Mouse (Mus musculus) kidney, embryonic 14.5 days (tissue): ENCODE results near the gene Egln1. TPM values are rescaled to one million over a fixed set of nuclear protein-coding genes. Genes with fewer than 3 reads are reported as not detected.

Source experiments
- ATAC-seq: fragments of 200-750 bp; cut with Nextera tagmentation; 2 replicates; pipeline ENCODE4 v1.8.0; 2017; ENCODE audit warnings: moderate number of reproducible peaks, mild to moderate bottlenecking, moderate TSS enrichment, moderate library complexity; ENCODE audit not compliant: low FRiP score, low TSS enrichment
- H3K27ac ChIP-seq: fragments of 300-500 bp; sonication (generic); 2 replicates; pipeline ENCODE4 v1.5.1; 2014; ENCODE audit warnings: low read depth, mild to moderate bottlenecking, low read length, moderate library complexity, mixed read lengths
- H3K27me3 ChIP-seq: fragments of 300-500 bp; sonication (generic); 2 replicates; pipeline ENCODE4 v1.6.1; 2014; ENCODE audit warnings: mild to moderate bottlenecking, low read length; ENCODE audit not compliant: control insufficient read depth, insufficient read depth
- H3K36me3 ChIP-seq: fragments of 300-500 bp; sonication (generic); 2 replicates; pipeline ENCODE4 v1.6.1; 2014; ENCODE audit warnings: low read length, mixed read lengths; ENCODE audit not compliant: control insufficient read depth, insufficient read depth
- H3K4me1 ChIP-seq: fragments of 300-500 bp; sonication (generic); 2 replicates; pipeline ENCODE4 v1.6.1; 2014; ENCODE audit warnings: low read length, mixed read lengths; ENCODE audit not compliant: control insufficient read depth, insufficient read depth
- H3K4me2 ChIP-seq: fragments of 300-500 bp; sonication (generic); replicated peaks from 2 replicates; pipeline ENCODE4 v1.6.1; 2014; ENCODE audit warnings: low read depth, mild to moderate bottlenecking, low read length
- H3K4me3 ChIP-seq: fragments of 300-500 bp; sonication (generic); 2 replicates; pipeline ENCODE4 v1.5.1; 2014; ENCODE audit warnings: mild to moderate bottlenecking, low read length
- H3K9ac ChIP-seq: fragments of 300-500 bp; sonication (generic); 2 replicates; pipeline ENCODE4 v1.6.1; 2014; ENCODE audit warnings: low read depth, mild to moderate bottlenecking, low read length, moderate library complexity
- H3K9me3 ChIP-seq: fragments of 300-500 bp; sonication (generic); 2 replicates; pipeline ENCODE4 v1.6.1; 2016; ENCODE audit warnings: low read length; ENCODE audit not compliant: control insufficient read depth
- WGBS: fragments of 180-500 bp; shearing (Covaris S2); extraction: QIAGEN DNeasy Blood & Tissue Kit; methylation state at CpG from one replicate; pipeline ENCODE4 v1.1.7; 2014; 5-methylcytosine and 5-hydroxymethylcytosine counted together
- polyA plus RNA-seq: library from polyadenylated mRNA; unstranded; fragments of >200 nt; fragmentation: Nextera tagmentation; extraction: Ambion mirVana; gene quantifications from 2 replicates; pipeline ENCODE4 v1.2.1, GENCODE M21; 2014

Egln1 gene
- polyA plus RNA-seq, 1 experiment from 2014 or later, result 15.8 TPM

GRCm38 (mm10) chr8:124973221-124973620 lies 24.1 kb upstream of the Egln1 start:
- no peak for ATAC-seq
- H3K27me3 ChIP-seq, result no peaks in the 10 kb centered on the region; the same call in 1 of the 2 replicates
- no peaks in the 10 kb centered on the region for H3K36me3 ChIP-seq
- H3K4me1 ChIP-seq, result 0 out of 2 replicates have a peak, but pooled peaks cover 4% of the 10 kb centered on the region
- WGBS, result 71% methylated on average over 8 of the region's 8 CpGs
- H3K27ac ChIP-seq, result no peak overlapping the region
- no peak overlapping the region for H3K4me3 ChIP-seq
- H3K9me3 ChIP-seq, result peaks cover 3% of the 10 kb centered on the region; the same call in 1 of the 2 replicates
- no peak overlapping the region for H3K9ac ChIP-seq
- no peak overlapping the region for H3K4me2 ChIP-seq

GRCm38 (mm10) chr8:124970312-124970933 lies 21.3 kb upstream of the Egln1 start:
- no peak overlapping the region for H3K4me3 ChIP-seq
- no peak overlapping the region for H3K27ac ChIP-seq
- H3K36me3 ChIP-seq, result no peaks in the 10 kb centered on the region
- H3K27me3 ChIP-seq, result no peaks in the 10 kb centered on the region; the same call in 1 of the 2 replicates
- H3K4me2 ChIP-seq, result no peak overlapping the region
- no peak overlapping the region for H3K9ac ChIP-seq
- 70% methylated on average over 6 of the region's 6 CpGs for WGBS
- ATAC-seq, result no peak
- H3K4me1 ChIP-seq, result 0 out of 2 replicates have a peak, but pooled peaks cover 4% of the 10 kb centered on the region
- H3K9me3 ChIP-seq, result peaks cover 3% of the 10 kb centered on the region; the same call in 1 of the 2 replicates

- H3K9me3 ChIP-seq, result no peaks in the 10 kb centered on the region
- 85% methylated on average over 8 of the region's 8 CpGs for WGBS
- H3K4me1 ChIP-seq, result 0 out of 2 replicates have a peak, but pooled peaks cover 6% of the 10 kb centered on the region
- no peak overlapping the region for H3K9ac ChIP-seq
- ATAC-seq, result no peak
- H3K4me3 ChIP-seq, result no peak overlapping the region
- H3K27me3 ChIP-seq, result no peaks in the 10 kb centered on the region; the same call in 1 of the 2 replicates
- no peak overlapping the region for H3K27ac ChIP-seq
- no peaks in the 10 kb centered on the region for H3K36me3 ChIP-seq
- no peak overlapping the region for H3K4me2 ChIP-seq
Measured at GRCm38 (mm10) chr8:124964966-124965365, 15.8 kb upstream of the Egln1 start.

- WGBS, result 92% methylated on average over 5 of the region's 5 CpGs
- ATAC-seq, result no peak
- Histone ChIP-seq H3K4me2 (no peak overlapping the region), H3K27me3 (no peaks in the 10 kb centered on the region), H3K27ac (no peak overlapping the region), H3K4me1 (0 out of 2 replicates have a peak, but pooled peaks cover 2% of the 10 kb centered on the region), H3K9ac (no peak overlapping the region), H3K4me3 (no peak overlapping the region), H3K9me3 (no peaks in the 10 kb centered on the region), H3K36me3 (no peaks in the 10 kb centered on the region)
Measured at GRCm38 (mm10) chr8:124963246-124963645, 14.1 kb upstream of the Egln1 start.

- H3K4me3 ChIP-seq, result no peak overlapping the region
- 0 out of 2 replicates have a peak, but pooled peaks cover 2% of the 10 kb centered on the region for H3K4me1 ChIP-seq
- no peaks in the 10 kb centered on the region for H3K36me3 ChIP-seq
- no peak overlapping the region for H3K9ac ChIP-seq
- no peak overlapping the region for H3K27ac ChIP-seq
- no peak overlapping the region for H3K4me2 ChIP-seq
- H3K9me3 ChIP-seq, result no peaks in the 10 kb centered on the region
- no peaks in the 10 kb centered on the region for H3K27me3 ChIP-seq
- no peak for ATAC-seq
- WGBS, result 35% methylated on average over 8 of the region's 8 CpGs
Measured at GRCm38 (mm10) chr8:124960226-124960880, 11.2 kb upstream of the Egln1 start.

- Histone ChIP-seq H3K36me3 (no peaks in the 10 kb centered on the region), H3K27me3 (no peaks in the 10 kb centered on the region), H3K9ac (no peak overlapping the region), H3K9me3 (no peaks in the 10 kb centered on the region), H3K4me1 (0 out of 2 replicates have a peak, but pooled peaks cover 2% of the 10 kb centered on the region), H3K4me2 (no peak overlapping the region), H3K4me3 (no peak overlapping the region), H3K27ac (no peak overlapping the region)
- WGBS, result 65% methylated on average over 8 of the region's 8 CpGs
- ATAC-seq, result no peak
Measured at GRCm38 (mm10) chr8:124959462-124960225, 10.5 kb upstream of the Egln1 start.

GRCm38 (mm10) chr8:124954572-124955082 lies 5.5 kb upstream of the Egln1 start:
- Histone ChIP-seq H3K4me1 (peaks cover 11% of the 10 kb centered on the region), H3K27ac (no peak overlapping the region), H3K36me3 (no peaks in the 10 kb centered on the region), H3K9ac (no peak overlapping the region), H3K4me3 (no peak overlapping the region), H3K27me3 (no peaks in the 10 kb centered on the region), H3K9me3 (no peaks in the 10 kb centered on the region), H3K4me2 (no peak overlapping the region)
- 76% methylated on average over 8 of the region's 8 CpGs for WGBS
- no peak for ATAC-seq

GRCm38 (mm10) chr8:124953188-124953587 lies 4.1 kb upstream of the Egln1 start:
- no peak overlapping the region for H3K4me3 ChIP-seq
- no peak overlapping the region for H3K4me2 ChIP-seq
- no peaks in the 10 kb centered on the region for H3K9me3 ChIP-seq
- H3K27ac ChIP-seq, result no peak overlapping the region
- ATAC-seq, result no peak
- no peaks in the 10 kb centered on the region for H3K27me3 ChIP-seq
- H3K9ac ChIP-seq, result no peak overlapping the region
- H3K4me1 ChIP-seq, result peaks cover 11% of the 10 kb centered on the region
- WGBS, result 76% methylated on average over 7 of the region's 7 CpGs
- no peaks in the 10 kb centered on the region for H3K36me3 ChIP-seq
